Mouse (Mus musculus): ENCODE measurements around the gene A930018P22Rik. TPM values are rescaled to one million over a fixed set of nuclear protein-coding genes. Genes with fewer than 3 reads are reported as not detected.
A peak's percentile ranks its signal among the peaks of the same experiment; 100 is the strongest.

A930018P22Rik gene
- polyA plus RNA-seq, 1 experiment, result 0.38 TPM

GRCm38 (mm10) chr2:104157831-104158230 is 35.3 kb downstream of the A930018P22Rik start:
- DNase-seq (ENCODE audit: low read depth), result peak; percentile 34

GRCm38 (mm10) chr2:104163418-104163817 is 40.8 kb downstream of the A930018P22Rik start:
- DNase-seq (ENCODE audit: low read depth), result no peak

- no peak for DNase-seq (ENCODE audit: low read depth)
Observed at GRCm38 (mm10) chr2:104163978-104164487, 41.5 kb downstream of the A930018P22Rik start.

GRCm38 (mm10) chr2:104165631-104166030 is 43.1 kb downstream of the A930018P22Rik start:
- DNase-seq (ENCODE audit: low read depth), result no peak

GRCm38 (mm10) chr2:104167765-104168164 is 45.2 kb downstream of the A930018P22Rik start:
- DNase-seq (ENCODE audit: low read depth), result no peak

- no peak for DNase-seq (ENCODE audit: low read depth)
Observed at GRCm38 (mm10) chr2:104168186-104168896, 45.8 kb downstream of the A930018P22Rik start.

- DNase-seq (ENCODE audit: low read depth), result no peak
Observed at GRCm38 (mm10) chr2:104172695-104173348, 50.3 kb downstream of the A930018P22Rik start.

- no peak for DNase-seq (ENCODE audit: low read depth)
Observed at GRCm38 (mm10) chr2:104173431-104173830, 50.9 kb downstream of the A930018P22Rik start.

Other genes starting within 250 kb of the A930018P22Rik start
- 12.7 and 13.0 TPM in 2 replicates for gene Lmo2, start 164.8 kb upstream of the A930018P22Rik start, polyA plus RNA-seq (2012; rRNA removed)
- 26.4 and 28.4 TPM in 2 replicates for gene Fbxo3, start 95.0 kb upstream of the A930018P22Rik start, polyA plus RNA-seq (2012; rRNA removed)
- gene 4931422A03Rik, start 94.4 kb upstream of the A930018P22Rik start, polyA plus RNA-seq (2012; rRNA removed), result 0.14 TPM in 1 of 2 replicates, not detected in the other
- gene Gm10912, start 56.9 kb upstream of the A930018P22Rik start, polyA plus RNA-seq (2012; rRNA removed), result 0.12 TPM in 1 of 2 replicates, not detected in the other
- gene Gm10799, start 54.2 kb upstream of the A930018P22Rik start, polyA plus RNA-seq (2012; rRNA removed), result not detected in 2 replicates
- 7.5 and 12.0 TPM in 2 replicates for gene Cd59b, start 52.9 kb upstream of the A930018P22Rik start, polyA plus RNA-seq (2012; rRNA removed)
- gene Cd59a, start 27.0 kb upstream of the A930018P22Rik start, polyA plus RNA-seq (2012; rRNA removed), result 31.7 and 76.2 TPM in 2 replicates

Measured in gonadal fat pad, adult 2 months (tissue).